Mouse (Mus musculus): ENCODE results near the gene Ggt7.
A peak's percentile ranks its signal among the peaks of the same experiment; 100 is the strongest.
"Not testable (repeated sequence)": the region's sequence is repeated elsewhere in the genome, so short reads cannot be mapped to it uniquely, and the experiment has no call there.

Ggt7 gene

DNA sequence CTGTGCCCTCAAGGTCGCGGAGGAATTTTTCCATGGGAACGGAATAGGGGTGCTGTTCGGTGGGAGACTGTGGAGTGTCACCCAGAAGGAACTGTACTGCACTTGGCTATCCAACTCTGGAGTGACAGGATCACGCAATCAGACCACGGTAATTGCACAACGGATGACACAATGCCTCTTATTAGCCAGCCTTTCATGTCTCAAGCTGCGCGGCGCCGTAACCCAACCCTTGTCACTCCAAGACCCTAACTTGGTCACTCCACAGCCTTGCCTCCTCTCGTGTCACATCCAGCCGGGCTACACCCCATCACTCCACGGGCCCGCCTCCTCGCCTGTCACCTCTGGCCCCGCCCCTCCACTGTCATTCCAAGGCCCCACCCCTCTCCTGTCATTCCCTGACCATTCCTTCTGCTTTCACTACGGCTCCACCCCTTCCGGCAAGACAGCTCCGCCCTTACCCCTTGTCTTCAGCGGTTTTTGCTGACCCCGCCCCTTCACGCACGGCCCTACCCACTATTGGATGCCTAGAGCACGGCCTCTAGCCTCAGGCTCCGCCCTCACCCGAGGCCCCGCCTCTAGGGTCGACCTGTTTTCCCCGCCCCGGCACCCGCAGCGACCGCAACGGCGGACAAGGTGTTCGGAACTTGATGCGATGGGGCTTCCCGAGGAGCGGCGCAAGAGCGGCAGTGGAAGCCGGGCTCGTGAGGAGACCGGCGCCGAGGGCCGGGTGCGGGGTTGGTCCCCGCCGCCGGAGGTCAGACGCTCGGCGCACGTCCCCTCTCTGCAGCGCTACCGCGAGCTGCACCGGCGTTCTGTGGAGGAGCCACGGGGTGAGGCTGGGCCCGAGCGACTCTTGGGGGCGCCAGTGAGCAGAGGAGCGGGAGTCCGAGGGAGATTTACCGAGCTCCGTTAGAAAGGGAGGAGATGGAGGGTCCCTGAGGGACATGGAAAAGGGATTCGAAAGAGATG lies at the start of gene Ggt7, which contains the start of gene Acss2:
TSS of gene Ggt7 (minus strand) at position 783 of the 969 bp plus-strand sequence.
TSS of gene Acss2 (plus strand) at position 494 of the 969 bp plus-strand sequence.
- peak; percentile 99 for DNase-seq

DNA sequence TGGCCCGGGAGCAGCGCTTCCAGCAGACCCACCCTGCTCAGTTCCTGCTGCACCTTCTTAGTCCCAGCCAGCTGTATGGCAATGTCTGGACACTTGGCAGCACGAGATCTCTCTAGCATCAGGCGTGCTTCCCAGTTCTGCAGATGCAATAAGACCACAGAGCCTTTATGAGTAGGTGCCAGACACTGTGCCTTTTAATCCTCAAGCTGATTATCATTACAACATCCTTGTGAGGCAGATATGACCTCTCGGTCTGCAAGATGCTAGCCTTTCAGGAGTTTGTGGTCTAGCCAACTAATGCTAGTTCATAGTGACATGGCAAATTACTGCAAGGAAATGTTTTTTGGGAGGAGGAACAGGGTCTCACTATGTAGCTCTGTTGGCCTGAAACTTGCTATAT lies 49.7 kb upstream of the Ggt7 start:
- no peak for DNase-seq

DNA sequence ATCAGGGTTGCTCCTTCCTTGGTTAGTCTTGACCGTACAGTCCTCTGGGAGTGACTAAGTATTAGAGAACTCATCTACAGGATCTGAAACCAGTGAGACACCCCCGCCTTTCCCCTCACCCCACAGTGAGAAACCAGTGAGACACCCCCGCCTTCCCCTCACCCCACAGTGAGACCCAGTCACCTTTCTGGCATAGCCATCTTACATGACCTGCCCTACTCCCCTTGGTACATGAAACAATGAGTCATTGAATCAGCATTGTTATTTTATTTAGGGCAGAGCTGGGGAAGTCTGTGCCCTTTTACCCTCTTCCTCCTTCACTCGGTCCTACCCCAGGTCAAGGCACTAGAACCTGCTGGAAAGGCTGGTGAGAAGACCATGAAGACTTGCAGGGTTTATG lies 44.9 kb upstream of the Ggt7 start:
- no peak for DNase-seq

DNA sequence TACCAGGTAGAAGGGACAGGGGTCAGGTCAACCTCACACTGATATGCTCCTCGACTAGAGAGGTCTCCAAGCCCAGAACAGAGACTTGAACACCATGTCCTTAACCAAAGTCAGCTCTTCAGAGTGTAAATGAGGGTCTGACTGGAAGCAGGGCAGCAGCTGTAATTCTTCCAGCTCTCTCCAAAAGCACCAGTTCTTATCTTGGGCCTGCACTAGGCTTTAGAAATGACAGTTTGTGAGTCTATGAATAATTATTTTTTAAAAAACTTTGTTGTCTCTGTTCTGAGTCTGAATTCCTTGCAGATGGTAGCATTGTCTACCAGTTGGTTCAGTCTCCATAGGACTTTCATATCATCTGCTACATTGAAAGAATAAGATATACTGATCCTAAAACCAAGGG lies 44.2 kb upstream of the Ggt7 start:
- DNase-seq = no peak

DNA sequence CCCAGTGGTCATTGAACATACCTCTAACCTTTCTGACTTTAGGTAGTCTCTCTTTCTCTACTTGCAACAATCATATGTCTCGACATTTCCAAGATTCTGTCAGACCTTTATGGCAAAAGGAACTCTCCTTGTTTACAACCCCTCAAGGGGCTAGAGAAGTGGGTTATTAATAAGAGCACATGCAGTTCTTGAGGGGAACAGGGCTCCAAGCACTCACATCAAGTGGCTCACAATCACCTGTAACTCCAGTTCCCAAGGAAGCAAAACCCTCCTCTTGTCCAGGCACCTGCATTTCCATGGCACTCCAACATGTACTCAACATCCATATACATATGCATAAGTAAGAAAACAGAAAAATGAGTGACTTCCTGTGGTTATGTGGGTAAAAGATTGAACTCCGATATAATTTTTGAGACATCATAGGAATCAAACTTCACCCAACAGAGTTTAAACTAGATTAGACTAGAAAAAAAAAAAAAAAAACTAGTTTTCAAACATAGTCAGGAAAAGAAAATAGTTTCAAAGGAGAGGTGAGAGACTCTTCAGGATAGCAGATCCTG lies 36.5 kb upstream of the Ggt7 start:
- no peak for DNase-seq

DNA sequence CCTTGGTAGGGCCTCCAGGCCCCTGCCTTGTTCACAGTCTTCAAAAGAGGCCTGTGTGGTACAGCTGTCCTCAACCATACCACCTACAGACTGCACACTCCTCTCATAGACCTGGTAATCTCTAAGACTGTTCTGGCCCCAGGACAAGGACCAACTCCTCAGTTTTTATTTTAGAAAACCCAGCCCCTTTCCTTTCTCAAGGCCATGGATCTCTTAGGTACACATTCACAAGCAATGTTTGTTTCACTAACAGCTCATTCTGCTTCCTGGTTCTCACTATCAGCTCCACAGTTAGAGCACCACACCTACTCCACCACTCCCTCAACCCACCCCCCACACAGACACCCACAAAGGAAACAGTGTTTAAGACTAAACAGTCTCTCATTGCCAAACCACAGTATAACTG lies 34.9 kb upstream of the Ggt7 start:
- DNase-seq = no peak

DNA sequence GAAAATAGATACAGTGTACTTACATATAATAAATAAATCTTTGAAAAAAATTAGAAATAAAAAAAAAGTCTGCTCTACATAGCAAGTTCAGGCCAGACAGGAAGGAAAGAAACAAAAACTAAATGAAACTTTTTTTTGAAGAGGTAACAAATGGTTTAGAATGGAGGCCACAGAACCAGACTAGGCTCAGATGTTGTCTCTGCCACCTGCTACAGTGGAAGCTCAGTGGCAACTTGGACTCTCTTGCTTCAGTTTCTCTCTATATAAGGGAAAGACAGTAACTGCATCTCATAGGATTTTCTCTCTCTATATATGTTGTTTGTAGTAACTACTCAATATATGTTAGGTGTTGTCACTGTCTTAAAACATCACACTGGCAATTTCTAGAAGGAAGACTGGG lies 34.3 kb upstream of the Ggt7 start:
- DNase-seq = no peak

DNA sequence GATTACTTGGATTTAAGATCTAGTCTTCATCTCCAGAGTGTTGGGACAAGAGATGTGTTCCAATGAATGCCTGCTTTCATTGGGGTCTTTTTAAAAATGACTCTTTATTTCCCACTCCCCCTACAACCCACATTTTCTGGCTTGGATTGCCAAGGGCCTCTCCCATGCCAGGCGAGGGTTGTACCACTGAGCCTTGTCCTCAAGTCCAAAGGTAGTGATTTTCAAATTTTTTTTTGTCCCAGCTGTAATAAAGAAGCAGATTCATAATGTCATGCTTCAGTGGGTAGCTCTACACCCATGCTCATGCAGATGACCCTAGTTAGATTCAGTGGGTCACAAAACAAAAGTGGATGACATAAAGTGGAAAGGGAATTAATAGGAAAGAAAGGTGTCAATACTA lies 28.9 kb upstream of the Ggt7 start:
- no peak for DNase-seq

DNA sequence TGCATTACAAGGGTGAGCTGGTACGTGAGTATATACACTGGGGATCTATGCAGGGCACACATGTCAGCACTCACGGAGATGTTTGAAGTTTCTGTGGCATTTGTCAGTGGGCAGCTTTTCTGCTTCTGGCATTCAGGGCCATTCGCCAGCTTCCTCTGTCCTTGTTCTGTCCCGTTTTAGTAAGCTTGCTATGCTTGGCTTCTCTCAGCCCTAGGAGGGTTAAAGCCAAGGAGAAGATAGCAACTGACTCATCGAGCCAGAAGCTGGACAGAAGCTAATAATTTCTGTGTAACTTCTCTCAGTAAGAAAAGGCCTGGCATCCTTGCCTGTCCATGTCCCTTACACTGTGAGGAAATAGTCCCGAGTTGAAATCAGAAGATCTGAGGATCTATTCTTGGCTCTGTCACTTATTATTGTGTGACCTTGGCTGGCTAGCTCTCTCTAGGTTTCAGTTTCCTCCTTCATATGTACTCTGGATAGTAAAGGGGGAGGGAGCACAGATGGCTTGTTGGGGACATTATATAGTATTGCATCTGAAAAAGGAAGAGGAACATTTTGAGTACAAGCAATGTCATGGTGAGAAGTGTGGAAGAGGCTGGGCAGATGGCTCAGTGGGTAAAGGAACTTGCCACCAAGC lies 22.9 kb upstream of the Ggt7 start:
- no peak for DNase-seq

DNA sequence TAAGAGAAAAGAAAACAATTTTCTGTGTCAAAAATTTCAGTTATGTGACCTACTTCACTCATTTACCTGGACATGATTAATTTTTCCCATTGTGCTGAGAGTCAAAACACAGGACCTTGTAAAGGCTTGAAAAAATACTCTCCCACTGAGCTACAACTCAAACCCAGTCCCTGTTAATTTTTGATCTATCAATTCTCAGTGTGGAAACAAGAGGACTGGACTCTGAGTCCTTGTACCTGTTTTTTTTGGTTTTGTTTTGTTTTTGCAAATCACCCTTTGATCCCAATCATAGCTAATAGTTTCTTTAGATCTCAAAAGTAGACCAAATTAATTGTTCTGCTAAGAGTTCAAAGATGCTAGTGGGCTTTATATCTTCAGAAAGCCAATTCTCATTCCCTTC lies 21.7 kb upstream of the Ggt7 start:
- DNase-seq = no peak

DNA sequence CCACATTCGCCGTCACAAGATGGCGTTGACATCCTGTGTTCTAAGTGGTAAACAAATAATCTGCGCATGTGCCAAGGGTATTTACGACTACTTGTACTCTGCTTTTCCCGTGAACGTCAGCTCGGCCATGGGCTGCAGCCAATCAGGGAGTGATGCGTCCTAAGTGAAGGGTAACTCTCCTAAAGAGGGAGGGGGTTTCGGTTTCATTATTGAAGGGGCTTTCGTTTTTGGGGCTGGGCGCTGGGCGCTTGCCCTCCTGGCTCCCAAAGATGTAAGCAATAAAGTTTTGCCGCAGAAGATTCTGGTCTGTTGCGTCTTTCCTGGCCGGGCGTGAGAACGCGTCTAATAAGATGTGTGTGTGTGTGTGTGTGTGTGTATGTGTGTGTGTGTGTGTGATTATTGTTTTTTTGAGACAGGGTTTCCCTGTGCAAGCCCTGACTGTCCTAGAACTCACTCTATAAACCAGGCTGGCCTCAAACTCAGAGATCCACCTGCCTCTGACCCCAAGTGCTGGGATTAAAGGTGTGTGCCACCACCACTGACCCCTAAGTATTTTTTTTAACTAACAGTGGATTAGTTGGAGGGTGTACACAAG lies 20.5 kb upstream of the Ggt7 start:
- not testable (repeated sequence) for DNase-seq

DNA sequence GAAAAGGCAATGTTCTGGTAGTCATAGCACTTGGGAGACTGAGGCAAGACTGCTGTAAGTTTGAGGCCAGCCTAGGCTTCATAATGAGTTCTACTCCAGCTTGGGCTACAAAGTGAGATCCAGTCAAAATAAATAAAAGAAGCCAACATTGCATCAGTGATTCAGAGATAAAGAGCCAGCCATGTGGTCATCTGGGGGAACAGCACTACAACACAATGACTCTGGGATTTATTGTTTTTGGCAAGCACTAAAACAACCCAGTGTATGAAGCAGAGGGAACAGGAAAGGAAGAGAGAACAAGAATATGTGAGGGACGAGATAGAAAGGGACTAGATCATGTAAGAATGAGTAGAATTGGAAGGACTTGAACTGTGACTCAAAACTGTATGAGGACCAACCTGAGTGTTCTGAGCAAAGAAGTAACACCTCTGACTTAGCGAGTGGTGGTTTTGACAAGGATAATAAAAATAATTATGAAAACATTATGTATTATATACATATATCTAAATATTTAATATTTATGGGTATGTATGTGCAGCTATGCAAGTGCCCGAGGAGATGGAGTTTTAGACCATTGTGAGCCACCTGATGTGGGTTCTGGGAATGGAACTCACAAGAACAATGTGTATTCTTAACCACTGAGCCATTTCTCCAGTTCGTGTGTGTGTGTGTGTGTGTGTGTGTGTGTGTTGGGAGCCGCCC lies 19.9 kb upstream of the Ggt7 start:
- DNase-seq = peak; percentile 3

DNA sequence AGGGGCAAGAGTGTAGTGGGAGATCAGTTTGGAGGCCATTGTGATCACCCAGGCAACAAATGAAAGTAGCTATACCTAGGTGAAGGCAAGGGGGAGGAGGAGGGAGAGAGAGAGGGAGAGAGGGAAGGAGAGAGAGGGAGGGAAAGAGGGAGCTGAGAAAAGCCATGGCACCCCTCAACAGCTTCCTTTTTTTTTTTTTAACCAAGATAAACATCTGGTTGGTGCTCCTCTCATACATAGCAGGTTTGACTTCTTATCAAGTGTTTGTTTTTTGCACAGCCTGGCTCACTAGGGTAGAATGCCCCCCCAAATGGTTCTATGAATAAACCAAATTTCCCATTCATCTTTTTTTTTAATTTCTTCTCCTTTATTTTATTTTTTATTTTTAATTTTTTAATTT lies 18.3 kb upstream of the Ggt7 start:
- DNase-seq = no peak

DNA sequence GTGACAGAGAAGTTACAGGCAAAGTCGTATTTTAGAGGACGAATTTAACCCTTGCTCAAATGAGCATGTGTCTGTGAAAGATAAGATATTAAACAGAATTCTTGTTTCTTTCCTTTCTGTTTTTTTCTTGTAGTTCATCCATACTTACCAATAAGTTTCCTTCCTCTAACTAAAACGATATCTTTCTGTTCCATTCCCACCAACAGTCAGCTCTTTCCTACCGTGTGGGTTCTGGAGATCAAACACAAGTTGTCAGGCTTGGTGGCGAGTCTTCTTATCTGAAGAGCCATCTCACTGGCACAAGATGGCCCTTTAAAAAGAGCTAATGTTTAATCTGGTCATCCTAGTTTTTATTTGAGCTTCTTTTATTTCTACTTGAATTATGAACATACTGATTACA lies 9.3 kb upstream of the Ggt7 start:
- no peak for DNase-seq

DNA sequence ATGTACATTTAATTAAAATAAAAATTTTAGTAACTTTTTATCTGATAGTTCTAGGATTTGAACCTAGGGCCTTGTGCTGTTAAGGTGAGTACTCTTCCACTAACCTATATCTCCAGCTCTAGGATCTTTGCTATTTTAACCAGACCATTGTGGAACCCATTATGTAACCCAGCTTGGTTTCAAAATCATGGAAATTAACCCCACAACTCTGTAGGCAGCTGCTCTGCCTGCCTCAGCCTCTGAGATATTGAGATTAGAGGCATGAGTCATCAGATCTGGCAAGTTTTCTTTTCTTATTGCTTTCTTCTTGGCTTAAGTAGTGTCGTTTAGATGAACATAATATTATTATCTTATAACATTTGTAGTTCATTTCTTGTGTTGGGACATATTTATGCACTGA lies 6.3 kb upstream of the Ggt7 start:
- DNase-seq = no peak

DNA sequence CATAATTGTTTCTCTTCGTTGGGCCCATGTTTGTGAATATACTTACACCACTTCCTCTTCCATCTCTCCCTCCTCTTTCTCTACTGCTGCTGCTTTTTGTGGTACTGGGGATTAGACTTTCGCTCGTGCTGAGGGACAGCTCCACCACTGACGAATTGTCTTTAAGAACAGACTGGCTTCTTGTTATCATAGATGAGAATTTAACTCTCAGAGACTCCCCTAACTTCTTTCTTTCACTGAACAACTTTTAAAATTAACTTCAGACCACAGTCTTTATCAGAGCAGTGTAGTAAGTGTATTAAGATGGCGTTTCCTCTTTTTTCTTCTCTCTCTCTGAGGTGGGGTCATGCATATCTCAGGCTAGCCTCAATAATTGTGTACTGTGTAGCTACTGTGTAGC lies 5.7 kb upstream of the Ggt7 start:
- no peak for DNase-seq

DNA sequence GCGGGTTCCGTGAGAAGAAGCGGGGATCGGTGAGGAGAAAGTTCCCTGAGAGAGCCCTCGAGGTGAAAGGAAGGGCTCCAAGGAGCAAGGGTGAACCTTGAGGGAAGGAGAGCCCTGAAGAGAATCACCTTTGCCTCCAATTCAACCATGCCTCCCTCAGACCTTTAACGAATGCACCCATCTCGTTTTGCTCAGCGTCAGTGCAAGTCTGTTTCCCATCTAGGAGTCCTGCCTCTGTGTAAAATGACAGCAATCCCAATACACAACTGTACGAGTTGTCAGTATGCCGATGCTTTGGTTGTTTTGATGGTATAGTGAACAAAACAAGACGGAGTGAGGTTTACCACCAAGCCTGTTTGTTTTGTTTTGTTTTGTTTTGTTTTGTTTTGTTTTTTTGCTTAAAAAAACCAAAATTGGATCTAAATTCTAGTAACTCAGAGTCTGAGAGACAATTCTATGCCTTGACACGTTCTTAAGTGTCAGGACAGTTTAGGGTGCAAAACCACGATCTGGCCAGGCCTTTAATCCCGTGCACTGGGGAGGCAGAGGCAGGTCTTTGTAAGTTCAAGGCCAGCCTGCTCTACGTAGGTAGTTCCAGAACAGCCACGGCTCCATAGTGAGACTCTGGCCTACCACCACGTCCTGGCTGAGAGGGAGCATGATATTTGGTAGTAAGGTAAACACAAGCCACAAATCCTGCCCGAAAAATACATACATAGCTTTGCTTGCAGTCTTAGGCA lies 664 bp upstream of the Ggt7 start:
- DNase-seq = no peak

DNA sequence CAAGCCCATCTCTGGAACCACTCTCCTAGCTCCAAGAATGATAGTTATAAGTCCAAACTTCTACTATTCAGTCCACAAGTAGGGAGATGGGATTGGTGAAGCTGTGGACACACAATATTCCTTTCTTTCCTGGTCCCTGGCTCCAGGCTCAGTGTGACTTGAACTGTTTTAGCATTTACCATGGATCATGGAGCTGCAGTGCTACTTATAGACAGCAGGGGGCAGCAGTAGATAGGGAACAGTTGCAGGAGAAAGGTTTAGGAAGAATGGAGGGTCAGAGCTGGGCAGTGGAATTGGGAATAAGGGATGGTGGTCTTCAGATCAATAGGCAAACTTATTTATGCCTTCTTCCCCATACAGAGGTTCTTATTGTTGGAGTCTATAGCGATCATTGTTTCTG lies 2.1 kb downstream of the Ggt7 start:
- peak; percentile 87 for DNase-seq

DNA sequence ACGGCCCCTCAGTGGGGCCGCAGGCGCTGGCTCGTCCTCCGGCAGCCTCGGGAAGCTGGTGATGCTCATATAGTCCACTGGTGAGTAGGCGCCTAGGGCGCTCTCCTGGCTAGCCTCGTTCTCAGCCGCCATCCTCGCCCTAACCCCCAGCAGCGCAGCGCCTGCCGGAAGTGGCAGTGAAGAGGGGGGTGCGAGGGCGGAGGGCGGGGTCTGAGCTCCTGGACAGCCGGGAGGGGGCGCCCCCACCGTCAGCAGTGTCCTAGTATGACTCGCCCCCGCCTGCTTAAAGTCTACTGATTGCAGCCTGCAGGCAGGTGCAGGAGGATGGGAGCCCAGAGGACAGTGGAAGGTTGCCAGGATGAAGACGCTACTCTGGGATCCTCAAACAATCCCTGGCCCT lies 3.4 kb downstream of the Ggt7 start:
- DNase-seq = peak; percentile 84

DNA sequence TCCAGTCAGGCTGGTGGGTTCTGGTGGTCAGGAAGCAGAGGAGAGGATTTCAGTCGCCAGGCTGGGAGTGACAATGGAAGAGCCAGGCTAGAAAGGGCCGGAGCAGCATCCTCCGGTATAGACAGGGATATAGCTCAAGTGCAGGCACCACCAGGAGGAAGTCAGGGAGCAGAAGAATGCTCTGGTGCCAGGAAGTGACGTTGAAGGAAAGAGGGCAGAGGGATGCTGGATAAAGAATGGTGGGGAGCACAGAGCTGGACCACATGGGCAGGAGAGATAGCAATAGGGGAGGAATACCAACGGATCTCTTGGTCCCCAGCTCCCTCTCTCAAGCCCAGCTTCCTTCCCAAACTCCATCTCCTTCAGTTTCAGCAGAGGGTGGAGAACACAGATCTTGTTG lies 4.5 kb downstream of the Ggt7 start:
- no peak for DNase-seq

DNA sequence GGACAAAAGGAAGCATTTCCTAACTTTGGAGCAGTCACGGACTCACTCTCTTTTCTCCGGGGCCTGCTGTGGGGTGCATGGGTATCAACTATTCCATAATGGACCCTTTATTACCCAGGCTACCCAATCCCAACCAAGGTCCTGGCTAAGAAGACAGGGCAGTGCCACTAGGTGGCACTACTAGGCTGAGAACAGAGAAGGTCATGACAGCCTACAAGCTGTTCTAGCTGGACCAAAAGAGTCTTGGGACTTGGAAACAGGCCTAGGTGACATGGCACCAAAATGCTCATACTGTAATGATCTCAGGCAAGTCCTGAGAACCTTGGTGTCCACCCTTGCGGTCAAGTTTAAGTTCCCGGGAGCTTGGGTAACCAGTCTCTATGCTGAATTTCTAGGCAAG lies 5.6 kb downstream of the Ggt7 start:
- DNase-seq = peak; percentile 80
